Mouse (Mus musculus) duodenum, adult 2 months (tissue): ENCODE data around the gene Loxl1. TPM values are rescaled to one million over a fixed set of nuclear protein-coding genes. Genes with fewer than 3 reads are reported as not detected.

Source experiments
- polyA plus RNA-seq: library from polyadenylated mRNA; depleted of rRNA; stranded (reverse); fragments of >200 nt; gene quantifications from 2 replicates; pipeline ENCODE4 v1.2.3, GENCODE M21; 2012; ENCODE audit warnings: low replicate concordance; rRNA removed

Loxl1 gene
- polyA plus RNA-seq, result 15.2 and 22.2 TPM in 2 replicates

DNA sequence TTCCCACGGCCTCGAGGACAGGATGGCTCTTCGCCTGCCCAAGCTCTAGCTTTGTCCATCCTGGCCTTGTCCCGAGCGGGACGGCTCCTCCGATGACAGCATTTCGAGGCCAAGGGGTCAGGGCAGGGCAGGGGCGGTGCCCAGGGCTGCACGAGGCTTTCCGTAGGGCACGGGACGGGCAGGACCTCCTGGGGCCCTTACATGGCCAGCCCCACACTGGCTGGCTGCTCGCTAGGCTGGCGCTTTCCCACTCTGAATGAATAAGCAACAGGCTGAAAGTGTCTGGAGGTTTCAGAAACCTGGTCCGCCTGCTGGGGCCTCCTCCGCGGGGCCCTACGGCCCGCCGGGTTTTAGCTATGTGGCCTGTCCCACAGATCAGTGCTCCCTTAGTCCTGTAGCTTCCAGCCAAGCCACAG, at the start of gene Loxl1:
Gene Loxl1 (minus strand): TSS at position 243 of the 416 bp plus-strand sequence.

DNA sequence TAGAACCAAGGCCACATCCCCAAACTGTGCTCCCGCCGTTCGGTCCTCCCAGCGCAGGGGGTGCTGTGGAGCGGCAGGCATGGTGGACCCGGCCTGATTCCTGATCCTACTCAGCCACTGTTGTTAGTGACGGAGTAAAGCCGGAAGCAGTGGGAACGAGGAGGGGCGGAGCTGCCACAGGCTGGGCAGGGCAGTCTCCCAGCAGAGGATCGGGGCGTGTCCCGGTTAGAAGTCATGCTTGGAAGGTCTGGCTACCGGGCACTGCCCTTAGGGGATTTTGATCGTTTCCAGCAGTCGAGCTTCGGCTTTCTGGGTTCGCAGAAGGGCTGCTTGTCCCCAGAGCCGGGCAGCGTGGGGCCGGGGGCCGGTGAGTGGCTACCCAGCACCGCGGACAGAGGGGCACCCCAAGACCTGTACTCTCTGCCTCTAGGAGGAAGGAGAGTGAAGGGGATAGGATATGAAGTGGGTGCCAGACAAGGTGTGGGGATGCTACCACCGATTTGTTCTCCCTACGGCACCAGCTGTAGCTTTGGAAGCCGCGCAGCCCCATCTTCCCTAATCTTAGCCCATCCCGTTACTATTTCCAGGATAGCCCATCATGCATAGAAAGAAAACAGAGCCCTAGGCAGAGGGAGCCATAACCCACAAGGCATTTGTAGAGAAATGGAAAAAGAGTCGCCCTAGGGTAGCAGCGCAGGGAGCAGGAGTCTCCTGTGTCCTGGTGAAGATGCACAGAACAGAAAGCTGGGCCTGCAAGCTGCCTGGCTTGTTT, 59.8 kb downstream of the Loxl1 start, which contains the start of gene Stoml1:
Gene Stoml1 (plus strand): TSS at position 132 of the 772 bp plus-strand sequence.

DNA sequence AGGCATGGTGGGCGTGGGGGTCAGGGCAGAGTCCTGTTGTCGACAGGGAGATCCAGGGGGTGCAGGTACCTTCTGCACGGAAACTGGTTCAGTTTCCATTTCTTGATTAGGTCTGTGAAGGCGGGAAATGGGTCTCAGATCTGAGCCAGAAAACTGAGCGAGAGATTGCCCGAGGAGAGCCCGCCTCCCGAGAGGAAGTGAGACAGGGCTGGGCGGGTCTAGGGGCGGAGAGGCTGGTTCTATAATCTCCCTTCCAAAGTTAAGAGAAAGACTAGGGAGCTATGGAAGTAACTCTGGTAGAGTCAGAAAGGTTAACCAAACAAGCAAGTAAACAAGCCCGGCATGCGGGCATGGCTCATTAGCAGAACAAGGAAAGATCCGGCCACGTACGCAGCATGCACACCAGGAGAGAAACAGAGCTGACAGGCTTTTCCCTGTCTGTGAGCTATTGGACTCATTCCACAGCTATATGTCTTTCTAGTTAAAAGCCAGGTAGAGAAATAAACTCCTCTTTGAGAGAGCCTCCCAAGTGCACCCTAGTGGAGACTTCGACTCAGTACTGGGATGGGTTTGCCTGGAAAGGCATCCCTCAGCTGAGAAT, 63.3 kb downstream of the Loxl1 start, which contains the start of gene Pml:
Gene Pml (minus strand): TSS at position 195 of the 601 bp plus-strand sequence.

Other genes starting within 250 kb of the Loxl1 start
- gene Stra6, start 249.4 kb downstream of the Loxl1 start, polyA plus RNA-seq, result 0.07 and 1.2 TPM in 2 replicates
- gene Ccdc33, start 194.4 kb downstream of the Loxl1 start, polyA plus RNA-seq, result 0.05 TPM in 1 of 2 replicates, not detected in the other
- 29.6 and 43.0 TPM in 2 replicates for gene Islr, start 108.9 kb downstream of the Loxl1 start, polyA plus RNA-seq
- gene Islr2, start 108.9 kb downstream of the Loxl1 start, polyA plus RNA-seq, result 0.56 and 1.2 TPM in 2 replicates
- gene Pml, start 63.4 kb downstream of the Loxl1 start, polyA plus RNA-seq, result 23.3 and 30.7 TPM in 2 replicates
- 18.5 and 21.5 TPM in 2 replicates for gene Stoml1, start 60.0 kb downstream of the Loxl1 start, polyA plus RNA-seq
- gene Tbc1d21, start 57.3 kb upstream of the Loxl1 start, polyA plus RNA-seq, result not detected in 2 replicates
- gene Insyn1, start 175.4 kb upstream of the Loxl1 start, polyA plus RNA-seq, result 1.4 and 1.6 TPM in 2 replicates
- gene Cd276, start 242.3 kb upstream of the Loxl1 start, polyA plus RNA-seq, result 2.0 and 5.9 TPM in 2 replicates